Mouse (Mus musculus) small intestine, adult 2 months (tissue): Measurements from ENCODE around the gene Bsg. TPM values are rescaled to one million over a fixed set of nuclear protein-coding genes. Genes with fewer than 3 reads are reported as not detected.

Experiments used
- H3K27ac ChIP-seq: fragments of 200-500 bp; 2 replicates; pipeline ENCODE4 v1.5.1; 2012; ENCODE audit warnings: low read depth, low read length, control low read depth, inconsistent platforms; ENCODE audit not compliant: insufficient read depth
- H3K27me3 ChIP-seq: fragments of 200-500 bp; 2 replicates; pipeline ENCODE4 v1.6.1; 2012; ENCODE audit warnings: mild to moderate bottlenecking, moderate library complexity, low read length, inconsistent platforms; ENCODE audit not compliant: control insufficient read depth, insufficient read depth
- H3K36me3 ChIP-seq: fragments of 200-500 bp; 2 replicates; pipeline ENCODE4 v1.6.1; 2012; ENCODE audit warnings: mild to moderate bottlenecking, low read length, control low read depth, inconsistent platforms; ENCODE audit not compliant: control insufficient read depth, insufficient read depth
- H3K4me1 ChIP-seq: fragments of 200-500 bp; 2 replicates; pipeline ENCODE4 v1.6.1; 2012; ENCODE audit warnings: low read length, inconsistent platforms, mixed read lengths; ENCODE audit not compliant: control insufficient read depth, insufficient read depth, insufficient read length
- H3K4me3 ChIP-seq: fragments of 200-500 bp; 2 replicates; pipeline ENCODE4 v1.5.1; 2012; ENCODE audit warnings: low read depth, mild to moderate bottlenecking, control low read depth, inconsistent platforms, low read length, moderate library complexity
- CTCF ChIP-seq: fragments of 200-500 bp; IDR thresholded peaks from 2 replicates; pipeline ENCODE4 v1.5.1; 2012; ENCODE audit warnings: low read depth, mild to moderate bottlenecking, control low read depth, inconsistent platforms, low read length, moderate library complexity, mixed read lengths; ENCODE audit not compliant: insufficient replicate concordance, insufficient read length; ENCODE audit errors: extremely low read depth
- POLR2A ChIP-seq: fragments of 200-500 bp; IDR thresholded peaks from 2 replicates; pipeline ENCODE4 v1.6.1; 2012; ENCODE audit warnings: low read depth, mild to moderate bottlenecking, control low read depth, inconsistent platforms, low read length, moderate library complexity
- WGBS: fragments of 180-500 bp; shearing (Covaris S2); methylation state at CpG from one replicate; pipeline ENCODE4 v1.1.7; 2018; 5-methylcytosine and 5-hydroxymethylcytosine counted together
- polyA plus RNA-seq: library from polyadenylated mRNA; depleted of rRNA; stranded (reverse); fragments of >200 nt; gene quantifications from 2 replicates; pipeline ENCODE4 v1.2.3, GENCODE M21; 2012

The Bsg gene
- polyA plus RNA-seq, 1 experiment = 1,266 TPM

DNA sequence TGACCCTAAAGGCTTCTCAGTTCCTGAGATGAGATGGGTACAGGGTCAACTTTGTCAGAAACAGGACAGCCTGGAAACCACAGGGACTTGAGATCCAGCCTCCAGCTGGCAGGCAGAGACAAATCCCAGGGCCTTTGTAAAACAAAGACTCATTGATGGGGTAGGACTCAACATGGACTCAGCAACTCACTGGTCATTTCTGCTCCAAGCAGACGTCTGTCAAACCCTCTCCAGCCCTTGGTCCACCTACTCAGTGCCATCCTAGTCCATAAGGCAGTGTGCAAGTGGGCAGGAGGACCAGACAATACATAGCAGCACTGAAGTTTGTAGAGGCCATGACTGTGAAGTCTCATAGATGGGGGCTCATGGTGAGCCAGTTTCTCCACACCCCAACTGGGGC is 8.9 kb downstream of the Bsg start:
- H3K4me1 ChIP-seq = peaks cover 20% of the 10 kb centered on the region
- peaks cover 20% of the 10 kb centered on the region for H3K27me3 ChIP-seq
- peaks cover 35% of the 10 kb centered on the region for H3K36me3 ChIP-seq
- 9% methylated on average over 1 of the region's 1 CpGs for WGBS
- no peak overlapping the region for H3K4me3 ChIP-seq
- TF ChIP-seq POLR2A = no peak
- TF ChIP-seq CTCF = no peak
- H3K27ac ChIP-seq = no peak overlapping the region

DNA sequence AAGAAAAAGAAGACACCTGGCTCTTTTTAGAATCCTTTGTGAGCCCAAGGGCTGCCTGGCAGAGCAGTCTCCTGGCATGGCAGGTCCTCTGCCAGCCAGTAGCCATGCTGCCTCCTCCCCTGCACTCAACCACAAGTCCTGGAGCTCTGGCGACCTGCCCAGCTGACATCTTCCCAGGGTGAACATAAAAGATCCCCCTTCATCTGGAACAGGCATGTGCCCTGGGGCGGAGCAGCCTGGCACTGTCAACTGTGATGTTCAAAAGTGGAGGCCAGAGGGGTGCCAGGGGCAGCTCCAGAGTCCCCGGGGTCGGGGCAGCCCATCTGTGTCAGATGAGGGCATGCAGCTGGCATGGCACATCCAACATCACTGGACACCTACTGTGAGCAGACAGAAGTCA is 10.7 kb downstream of the Bsg start:
- WGBS = 52% methylated on average over 4 of the region's 4 CpGs
- H3K27me3 ChIP-seq = peaks cover 20% of the 10 kb centered on the region
- no peak overlapping the region for H3K27ac ChIP-seq
- no peak overlapping the region for H3K4me3 ChIP-seq
- peaks cover 12% of the 10 kb centered on the region for H3K4me1 ChIP-seq
- H3K36me3 ChIP-seq = peaks cover 21% of the 10 kb centered on the region
- TF ChIP-seq CTCF = no peak
- no peak for TF ChIP-seq POLR2A

DNA sequence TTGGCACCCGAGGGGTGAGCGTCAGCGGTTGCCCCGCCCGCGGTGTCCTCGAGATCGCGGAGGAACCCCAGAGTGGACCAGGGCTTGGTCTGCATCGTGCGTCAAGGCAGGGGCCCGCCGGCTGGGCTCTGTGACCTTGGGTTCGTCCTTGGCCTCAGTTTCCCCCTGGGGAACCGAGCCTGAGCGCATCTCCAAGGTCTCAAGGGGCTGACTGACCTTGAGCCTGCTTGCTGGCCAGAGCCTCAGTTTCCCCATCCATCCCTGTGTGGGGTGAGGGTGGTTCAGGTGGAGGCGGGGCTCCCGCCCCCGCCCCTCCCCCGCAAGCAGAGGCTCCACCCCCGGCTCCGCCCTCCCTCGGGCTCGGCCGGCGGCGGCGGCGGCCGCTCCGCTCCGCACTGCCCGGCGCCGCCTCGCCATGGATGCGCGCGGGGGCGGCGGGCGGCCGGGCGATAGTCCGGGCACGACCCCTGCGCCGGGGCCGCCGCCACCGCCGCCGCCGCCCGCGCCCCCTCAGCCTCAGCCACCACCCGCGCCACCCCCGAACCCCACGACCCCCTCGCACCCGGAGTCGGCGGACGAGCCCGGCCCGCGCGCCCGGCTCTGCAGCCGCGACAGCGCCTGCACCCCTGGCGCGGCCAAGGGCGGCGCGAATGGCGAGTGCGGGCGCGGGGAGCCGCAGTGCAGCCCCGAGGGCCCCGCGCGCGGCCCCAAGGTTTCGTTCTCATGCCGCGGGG is 12.1 kb downstream of the Bsg start, which contains the start of gene Hcn2:
Gene Hcn2, plus strand, starts transcription at position 381 of the 734 bp plus-strand sequence.
- WGBS = 3% methylated on average over 90 of the region's 91 CpGs

DNA sequence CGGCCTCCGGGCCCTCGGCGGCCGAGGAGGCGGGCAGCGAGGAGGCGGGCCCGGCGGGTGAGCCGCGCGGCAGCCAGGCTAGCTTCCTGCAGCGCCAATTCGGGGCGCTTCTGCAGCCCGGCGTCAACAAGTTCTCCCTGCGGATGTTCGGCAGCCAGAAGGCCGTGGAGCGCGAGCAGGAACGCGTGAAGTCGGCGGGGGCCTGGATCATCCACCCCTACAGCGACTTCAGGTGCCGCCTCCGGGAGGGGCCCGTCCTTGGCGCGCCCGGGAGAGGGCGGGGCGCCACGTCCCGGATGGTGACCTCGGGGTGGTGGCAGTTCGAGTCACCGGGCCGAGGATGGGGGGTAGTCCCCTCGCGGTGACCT is 12.7 kb downstream of the Bsg start:
- H3K27me3 ChIP-seq = peaks cover 20% of the 10 kb centered on the region
- H3K36me3 ChIP-seq = peaks cover 2% of the 10 kb centered on the region; the same call in 1 of the 2 replicates
- peaks cover 12% of the 10 kb centered on the region for H3K4me1 ChIP-seq
- H3K27ac ChIP-seq = no peak overlapping the region
- WGBS = under 1% methylated on average over 44 of the region's 44 CpGs
- peak overlapping the region; percentile 71 for H3K4me3 ChIP-seq
- TF ChIP-seq POLR2A (no peak), CTCF (no peak)

More for the DNA sequence above, 12.1 kb downstream of the Bsg start, which contains the start of gene Hcn2:
- Histone ChIP-seq H3K27ac (no peak within 1 kb of the TSS), H3K4me1 (peaks cover 12% of the 10 kb centered on the region), H3K36me3 (peaks cover 7% of the 10 kb centered on the region), H3K4me3 (peak within 1 kb of the TSS; percentile 71), H3K27me3 (peaks cover 20% of the 10 kb centered on the region)
- TF ChIP-seq CTCF (no peak), POLR2A (no peak)

DNA sequence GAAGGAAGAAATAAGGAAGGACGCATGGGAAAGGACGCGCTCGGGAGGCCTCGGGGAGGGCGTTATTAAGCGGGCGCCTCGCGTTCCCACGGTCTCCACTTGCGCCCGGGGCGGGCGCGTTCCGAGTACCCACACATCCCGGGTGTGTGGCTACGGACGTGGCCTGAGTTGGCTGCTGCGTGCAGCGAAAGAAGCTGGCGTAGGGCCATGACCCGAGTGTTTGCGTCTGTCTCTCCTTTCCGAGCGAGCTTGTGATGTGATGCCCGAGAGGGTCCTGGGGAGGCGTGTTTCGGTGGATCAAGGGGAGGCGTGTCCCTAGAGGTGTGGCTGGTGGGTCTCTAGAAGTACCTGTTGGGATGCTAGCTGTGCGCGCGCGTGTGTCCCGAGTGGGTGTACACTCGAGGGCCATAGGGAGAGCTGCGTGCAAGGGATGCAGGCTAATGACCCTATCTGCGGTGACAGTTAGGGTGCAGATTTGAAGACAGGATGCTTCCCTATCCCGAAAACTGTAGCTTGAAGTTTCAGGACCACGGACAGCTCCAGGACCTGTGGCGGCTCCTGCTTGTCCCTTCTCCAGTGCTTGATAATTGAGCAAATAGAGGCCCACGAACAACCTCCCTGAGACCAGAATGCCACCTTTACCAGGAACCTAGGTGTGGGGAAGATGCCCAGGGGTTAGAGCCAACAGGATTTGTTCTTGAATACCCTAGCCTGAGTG is 13.5 kb downstream of the Bsg start:
- H3K4me1 ChIP-seq = peaks cover 12% of the 10 kb centered on the region
- WGBS = 2% methylated on average over 43 of the region's 43 CpGs
- H3K4me3 ChIP-seq = peak overlapping the region; percentile 71
- TF ChIP-seq POLR2A = no peak
- TF ChIP-seq CTCF = no peak
- no peaks in the 10 kb centered on the region for H3K36me3 ChIP-seq
- peaks cover 20% of the 10 kb centered on the region for H3K27me3 ChIP-seq
- no peak overlapping the region for H3K27ac ChIP-seq

DNA sequence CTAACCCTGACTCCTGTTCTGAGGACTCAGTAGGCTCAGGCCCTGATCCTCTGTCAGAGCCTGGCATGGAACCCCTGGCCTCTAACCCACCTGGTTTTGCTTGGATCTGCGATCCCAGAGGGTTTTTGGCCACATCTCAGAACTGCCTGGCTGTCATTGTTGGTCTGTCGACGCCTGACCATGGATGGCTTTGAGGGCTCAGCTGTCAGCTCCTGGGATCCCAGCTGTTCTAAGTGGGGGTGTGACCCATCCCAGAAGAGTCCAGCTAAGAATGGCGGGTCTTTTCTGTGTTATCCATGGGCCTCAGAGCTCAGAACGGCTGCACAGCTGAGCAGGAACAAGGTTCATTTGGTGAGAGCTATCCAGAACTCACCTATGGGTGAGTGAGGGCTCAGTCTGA is 16.8 kb downstream of the Bsg start:
- Histone ChIP-seq H3K27me3 (peaks cover 19% of the 10 kb centered on the region; the same call in 1 of the 2 replicates), H3K27ac (no peak overlapping the region), H3K36me3 (no peaks in the 10 kb centered on the region), H3K4me3 (no peak overlapping the region), H3K4me1 (peaks cover 12% of the 10 kb centered on the region)
- WGBS = 50% methylated on average over 5 of the region's 5 CpGs
- TF ChIP-seq POLR2A (no peak), CTCF (no peak)

DNA sequence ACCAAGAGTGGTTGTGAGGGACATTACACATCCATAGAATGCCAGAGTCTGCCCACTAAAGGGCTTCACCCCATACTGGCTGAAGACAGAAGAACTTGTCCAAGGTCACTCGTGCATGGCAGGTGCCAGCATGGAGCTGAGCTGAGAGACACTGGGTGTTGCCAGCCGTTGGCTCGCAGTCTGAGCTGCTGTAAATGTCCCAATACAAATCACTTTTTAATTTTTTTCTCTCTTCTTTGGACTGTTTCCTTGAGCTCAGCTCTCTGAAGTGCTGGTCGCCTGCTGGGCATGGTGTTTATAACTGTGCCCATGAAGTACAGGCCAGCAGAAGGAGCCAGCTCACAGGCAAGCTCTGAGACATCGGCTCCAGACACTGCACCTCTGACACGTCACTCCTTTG is 18.8 kb downstream of the Bsg start:
- TF ChIP-seq CTCF (no peak), POLR2A (no peak)
- Histone ChIP-seq H3K4me1 (no peaks in the 10 kb centered on the region), H3K27me3 (0 out of 2 replicates have a peak, but pooled peaks cover under 1% of the 10 kb centered on the region), H3K36me3 (no peaks in the 10 kb centered on the region), H3K4me3 (no peak overlapping the region), H3K27ac (no peak overlapping the region)
- WGBS = 48% methylated on average over 6 of the region's 6 CpGs
